13 mouse cellular contexts compared by ENCODE assay signal in genomic region chr11:117169088-117169635, GRCm38 (mm10). TPM values are rescaled to one million over a fixed set of nuclear protein-coding genes. Genes with fewer than 3 reads are reported as not detected.
A peak's percentile ranks its signal among the peaks of the same experiment; 100 is the strongest.
DNase-seq lines count a peak whose midpoint lies in the region; ATAC-seq and TF ChIP-seq lines count a peak whose summit lies in the region.
"Had no signal": no experiment of that assay in that cellular context is flagged by ENCODE, and none has a peak within 500 bp of the region (broad histone marks: within the 10 kb centered on the region; RNA-seq: fewer than 3 reads in every experiment).

No protein-coding gene starts in this region.

- DNase-seq in gastrocnemius, adult 2 months = no peak
- DNase-seq in gastrocnemius, postnatal 14 days = no peak
- DNase-seq in midbrain, embryonic 10.5 days (ENCODE audit: low spot score) = no peak
- peak; percentile 62 to 63 for DNase-seq in cerebellum, adult 2 months
- peak; percentile 38 for DNase-seq in hindbrain, postnatal 0 days (ENCODE audit: low spot score)
- DNase-seq in urinary bladder, adult 18-20 months (ENCODE audit: low spot score in 2 of 2) = no peak
- DNase-seq: kidney, adult 11 months; lung, postnatal 4 days; thymus, adult 18-20 months had no signal

- H3K4me1 ChIP-seq in midbrain, embryonic 15.5 days = peaks cover 1% of the 10 kb centered on the region; the same call in 1 of the 2 replicates
- H3K4me1 ChIP-seq in midbrain, embryonic 10.5 days = peaks cover 15% of the 10 kb centered on the region
- H3K4me1 ChIP-seq in cerebellum, adult 2 months (ENCODE audit: control insufficient read depth, insufficient read depth, low read length) = no peaks in the 10 kb centered on the region
- H3K4me1 ChIP-seq in hindbrain, postnatal 0 days (ENCODE audit: insufficient read depth, low read length) = peaks cover 3% of the 10 kb centered on the region; the same call in 1 of the 2 replicates
- H3K4me1 ChIP-seq: liver, embryonic 15.5 days had no signal

- TF ChIP-seq POLR2A in cerebellum, adult 2 months (IDR thresholded peaks at IDR 0.05; ENCODE audit: borderline replicate concordance, insufficient read depth, low read length) = peak; percentile 15; the same call in 1 of the 2 replicates

- H3K36me3 ChIP-seq in midbrain, embryonic 15.5 days (replicated peaks) = no peaks in the 10 kb centered on the region
- no peaks in the 10 kb centered on the region for H3K36me3 ChIP-seq in midbrain, embryonic 10.5 days
- no peaks in the 10 kb centered on the region for H3K36me3 ChIP-seq in hindbrain, postnatal 0 days (ENCODE audit: insufficient read depth, low read length)
- H3K36me3 ChIP-seq: embryonic facial prominence, embryonic 13.5 days; liver, embryonic 15.5 days had no signal

- ATAC-seq in midbrain, embryonic 15.5 days (replicated peaks) = no peak
- ATAC-seq in hindbrain, postnatal 0 days = peak; percentile 12; the same call in 1 of the 2 replicates
- ATAC-seq in monocyte, adult 5-6 weeks (replicated peaks; ENCODE audit: insufficient number of reproducible peaks, low FRiP score, low TSS enrichment, poor library complexity, severe bottlenecking) = no peak

- no peak overlapping the region for H3K27ac ChIP-seq in gastrocnemius, adult 2 months
- 0 out of 2 replicates have a peak overlapping the region, but pooled peaks have one; percentile 21 for H3K27ac ChIP-seq in midbrain, embryonic 15.5 days
- H3K27ac ChIP-seq in midbrain, embryonic 10.5 days (replicated peaks) = no peak overlapping the region
- H3K27ac ChIP-seq in cerebellum, adult 2 months (ENCODE audit: insufficient read depth, low read length) = peak overlapping the region; percentile 80
- peak overlapping the region; percentile 36; the same call in 1 of the 2 replicates for H3K27ac ChIP-seq in hindbrain, postnatal 0 days
- H3K27ac ChIP-seq: embryonic facial prominence, embryonic 13.5 days; liver, embryonic 15.5 days had no signal

- TF ChIP-seq CTCF in gastrocnemius, adult 2 months (IDR thresholded peaks at IDR 0.05) = no peak
- TF ChIP-seq CTCF in cerebellum, adult 2 months (IDR thresholded peaks at IDR 0.05; ENCODE audit: borderline replicate concordance, insufficient read depth, low read depth, low read length) = no peak
- no peak for TF ChIP-seq CTCF in hindbrain, postnatal 0 days (IDR thresholded peaks at IDR 0.05; ENCODE audit: low read depth)

- no peak overlapping the region for H3K9ac ChIP-seq in midbrain, embryonic 15.5 days
- H3K9ac ChIP-seq in hindbrain, postnatal 0 days (replicated peaks; ENCODE audit: low read length) = no peak overlapping the region
- H3K9ac ChIP-seq: embryonic facial prominence, embryonic 13.5 days; liver, embryonic 15.5 days had no signal

- WGBS in midbrain, embryonic 15.5 days = 85% methylated on average over 11 of the region's 11 CpGs
- WGBS in midbrain, embryonic 10.5 days = 94% methylated on average over 11 of the region's 11 CpGs
- WGBS in cerebellum, adult 2 months = 39% methylated on average over 11 of the region's 11 CpGs
- 69% methylated on average over 11 of the region's 11 CpGs for WGBS in hindbrain, postnatal 0 days

- H3K9me3 ChIP-seq in midbrain, embryonic 15.5 days = no peaks in the 10 kb centered on the region
- no peaks in the 10 kb centered on the region for H3K9me3 ChIP-seq in midbrain, embryonic 10.5 days (replicated peaks)
- H3K9me3 ChIP-seq in hindbrain, postnatal 0 days (ENCODE audit: low read length) = no peaks in the 10 kb centered on the region
- H3K9me3 ChIP-seq: embryonic facial prominence, embryonic 13.5 days; liver, embryonic 15.5 days had no signal

- H3K27me3 ChIP-seq in midbrain, embryonic 15.5 days (replicated peaks) = no peaks in the 10 kb centered on the region
- no peaks in the 10 kb centered on the region for H3K27me3 ChIP-seq in midbrain, embryonic 10.5 days (ENCODE audit: low read depth, poor library complexity, severe bottlenecking)
- no peaks in the 10 kb centered on the region for H3K27me3 ChIP-seq in cerebellum, adult 2 months (ENCODE audit: control insufficient read depth, insufficient read depth, low read length)
- no peaks in the 10 kb centered on the region for H3K27me3 ChIP-seq in hindbrain, postnatal 0 days (ENCODE audit: insufficient read depth, low read length)
- H3K27me3 ChIP-seq: embryonic facial prominence, embryonic 13.5 days; liver, embryonic 15.5 days had no signal

- H3K4me3 ChIP-seq in gastrocnemius, adult 2 months = peak overlapping the region; percentile 52
- no peak overlapping the region for H3K4me3 ChIP-seq in midbrain, embryonic 15.5 days
- H3K4me3 ChIP-seq in midbrain, embryonic 10.5 days = no peak overlapping the region
- H3K4me3 ChIP-seq in cerebellum, adult 2 months (replicated peaks; ENCODE audit: insufficient read depth, low read depth, low read length) = peak overlapping the region; percentile 63
- no peak overlapping the region for H3K4me3 ChIP-seq in hindbrain, postnatal 0 days (ENCODE audit: low read length)
- H3K4me3 ChIP-seq: embryonic facial prominence, embryonic 13.5 days; liver, embryonic 15.5 days had no signal

- intact Hi-C loops in gastrocnemius, adult 2 months (cut with DNase I) = loop anchor here (5.0 kb wide), 1 partner anchor 37 kb away; no protein-coding TSS in a partner anchor
- intact Hi-C loops in gastrocnemius, postnatal 14 days (cut with DNase I; ENCODE audit: low total_unique reads) = no loop called here

- H3K4me2 ChIP-seq in midbrain, embryonic 15.5 days = no peak overlapping the region
- no peak overlapping the region for H3K4me2 ChIP-seq in hindbrain, postnatal 0 days (ENCODE audit: low read depth, low read length)
- H3K4me2 ChIP-seq: embryonic facial prominence, embryonic 13.5 days; liver, embryonic 15.5 days had no signal

RNA-seq across cellular contexts. Expression of gene Sept9, which starts 30.3 kb away (rescaled TPM):
- 10 to 100 TPM; 11.5 to 13.6 TPM for total RNA-seq in gastrocnemius, adult 2 months (2021)
- total RNA-seq in gastrocnemius, postnatal 14 days (2021) = 10 to 100 TPM; 27.2 to 34.0 TPM
- 106 and 112 TPM in 2 replicates for polyA plus RNA-seq in midbrain, embryonic 15.5 days (2015; fragmentation: Nextera tagmentation; extraction: Ambion mirVana)
- 186 and 195 TPM in 2 replicates for polyA plus RNA-seq in midbrain, embryonic 10.5 days (2016; fragmentation: Nextera tagmentation; extraction: Ambion mirVana)
- polyA plus RNA-seq in cerebellum, adult 2 months (2012; rRNA removed) = 9.6 and 13.3 TPM in 2 replicates
- 111 and 112 TPM in 2 replicates for total RNA-seq in hindbrain, postnatal 0 days (2014; rRNA removed)
- 88.8 and 89.8 TPM in 2 replicates for polyA plus RNA-seq in hindbrain, postnatal 0 days (2015; fragmentation: Nextera tagmentation; extraction: Ambion mirVana)
- total RNA-seq in monocyte, adult 5-6 weeks (2017) = 257 to 323 TPM (median 271 TPM) in 3 replicates

RNA-seq across cellular contexts. Expression of gene Sec14l1, which starts 54.2 kb away (rescaled TPM):
- 10 to 100 TPM; 52.3 to 52.8 TPM for total RNA-seq in gastrocnemius, adult 2 months (2021)
- total RNA-seq in gastrocnemius, postnatal 14 days (2021) = 10 to 100 TPM; 58.1 to 58.7 TPM
- polyA plus RNA-seq in midbrain, embryonic 15.5 days (2015; fragmentation: Nextera tagmentation; extraction: Ambion mirVana) = 62.8 and 63.9 TPM in 2 replicates
- polyA plus RNA-seq in midbrain, embryonic 10.5 days (2016; fragmentation: Nextera tagmentation; extraction: Ambion mirVana) = 49.9 and 58.0 TPM in 2 replicates
- 124 and 137 TPM in 2 replicates for polyA plus RNA-seq in cerebellum, adult 2 months (2012; rRNA removed)
- 69.1 and 74.1 TPM in 2 replicates for total RNA-seq in hindbrain, postnatal 0 days (2014; rRNA removed)
- polyA plus RNA-seq in hindbrain, postnatal 0 days (2015; fragmentation: Nextera tagmentation; extraction: Ambion mirVana) = 47.0 and 47.3 TPM in 2 replicates
- total RNA-seq in monocyte, adult 5-6 weeks (2017) = 65.4 to 73.2 TPM (median 72.7 TPM) in 3 replicates

Comparison
In these comparisons a context has a peak if more than half of its experiments do, and no peak if none do; other contexts are left out.
1. H3K27ac ChIP-seq: peak in midbrain, embryonic 15.5 days (single experiment), cerebellum, adult 2 months (single experiment) and hindbrain, postnatal 0 days (single experiment); none in gastrocnemius, adult 2 months (single experiment) and midbrain, embryonic 10.5 days (single experiment).
2. DNase-seq: peak in cerebellum, adult 2 months (2 of 2) and hindbrain, postnatal 0 days (single experiment); none in gastrocnemius, adult 2 months (single experiment), gastrocnemius, postnatal 14 days (single experiment), midbrain, embryonic 10.5 days (single experiment) and urinary bladder, adult 18-20 months (0 of 2).
3. H3K4me3 ChIP-seq: peak in gastrocnemius, adult 2 months (single experiment) and cerebellum, adult 2 months (single experiment); none in midbrain, embryonic 15.5 days (single experiment), midbrain, embryonic 10.5 days (single experiment) and hindbrain, postnatal 0 days (single experiment).